Mouse (Mus musculus) kidney, postnatal 36 days (tissue): Measurements from ENCODE around the gene Prr3.
"Not testable (repeated sequence)": the region's sequence is repeated elsewhere in the genome, so short reads cannot be mapped to it uniquely, and the experiment has no call there.

Experiments
- DNase-seq, 2 experiments: peaks; one replicate each; pipeline ENCODE4 v3.0.0; 2021 to 2022; ENCODE audit warnings: mixed read lengths in 2 of 2

The Prr3 gene

GRCm38 (mm10) chr17:35998545-35999305 lies 18.7 kb upstream of the Prr3 start:
- DNase-seq = no peak

- DNase-seq = peak in 1 of 2 experiments; percentile 53
Measured at GRCm38 (mm10) chr17:35997713-35998510, 17.9 kb upstream of the Prr3 start.

- peak; percentile 97 to 98 for DNase-seq
Measured at GRCm38 (mm10) chr17:35996949-35997348, 16.9 kb upstream of the Prr3 start.

GRCm38 (mm10) chr17:35994879-35995240 lies 14.8 kb upstream of the Prr3 start:
- no peak for DNase-seq

- peak; percentile 89 to 90 for DNase-seq
Measured at GRCm38 (mm10) chr17:35994175-35994878, 14.3 kb upstream of the Prr3 start.

- DNase-seq = peak; percentile 69 to 86
Measured at GRCm38 (mm10) chr17:35993675-35994074, 13.6 kb upstream of the Prr3 start.

GRCm38 (mm10) chr17:35991781-35992180 lies 11.7 kb upstream of the Prr3 start:
- no peak for DNase-seq

GRCm38 (mm10) chr17:35981776-35982175 lies 1.7 kb upstream of the Prr3 start:
- DNase-seq = no peak

GRCm38 (mm10) chr17:35980363-35980754 lies 323 bp upstream of the Prr3 start:
- DNase-seq = peak; percentile 41 to 75

GRCm38 (mm10) chr17:35978811-35979400 lies 1.1 kb downstream of the Prr3 start:
- no peak for DNase-seq

- DNase-seq = no peak
Measured at GRCm38 (mm10) chr17:35972131-35972530, 7.9 kb downstream of the Prr3 start.

- peak; percentile 99 to 100 for DNase-seq
Measured at GRCm38 (mm10) chr17:35969418-35970389, 10.3 kb downstream of the Prr3 start, which contains the start of gene Abcf1. Abcf1 (minus strand) TSS chr17:35969761.

- DNase-seq = peak in 1 of 2 experiments; percentile 20
Measured at GRCm38 (mm10) chr17:35967621-35968020, 12.4 kb downstream of the Prr3 start.

GRCm38 (mm10) chr17:35963279-35963678 lies 16.8 kb downstream of the Prr3 start:
- no peak for DNase-seq

- DNase-seq = no peak
Measured at GRCm38 (mm10) chr17:35958533-35959223, 21.4 kb downstream of the Prr3 start.

- DNase-seq = no peak
Measured at GRCm38 (mm10) chr17:35954665-35955064, 25.4 kb downstream of the Prr3 start.

- DNase-seq = not testable (repeated sequence)
Measured at GRCm38 (mm10) chr17:35952559-35952958, 27.5 kb downstream of the Prr3 start.

GRCm38 (mm10) chr17:35950946-35951345 lies 29.1 kb downstream of the Prr3 start:
- DNase-seq = not testable (repeated sequence)

GRCm38 (mm10) chr17:35939941-35940340 lies 40.1 kb downstream of the Prr3 start:
- DNase-seq = no peak

GRCm38 (mm10) chr17:35939108-35939507 lies 40.9 kb downstream of the Prr3 start:
- DNase-seq = no peak
